Mouse (Mus musculus): ENCODE results near the gene Wrnip1.

- TF ChIP-seq POLR2A (IDR thresholded peaks at IDR 0.05; ENCODE audit: low read depth, low read length) (no peak), CTCF (IDR thresholded peaks at IDR 0.05; ENCODE audit: borderline replicate concordance, insufficient read depth, low read length) (no peak)
These were observed 33.7 kb upstream of the Wrnip1 start for GRCm38 (mm10) chr13:32768104-32768503.

Data from embryonic fibroblast, embryonic 13.5 days (primary cell).